Mouse (Mus musculus): ENCODE data around the gene Fzd4.

- TF ChIP-seq MAFK (IDR thresholded peaks at IDR 0.05; ENCODE audit: insufficient read depth, low read depth, low read length) (no peak), CHD2 (IDR thresholded peaks at IDR 0.05; ENCODE audit: low read depth, low read length) (no peak), HCFC1 (IDR thresholded peaks at IDR 0.05; ENCODE audit: borderline replicate concordance, insufficient read depth, low read length) (no peak)
Measured at GRCm38 (mm10) chr7:89418917-89419679, 14.9 kb downstream of the Fzd4 start.
